ENCODE assay signal across 21 mouse cellular contexts in the genomic region with DNA sequence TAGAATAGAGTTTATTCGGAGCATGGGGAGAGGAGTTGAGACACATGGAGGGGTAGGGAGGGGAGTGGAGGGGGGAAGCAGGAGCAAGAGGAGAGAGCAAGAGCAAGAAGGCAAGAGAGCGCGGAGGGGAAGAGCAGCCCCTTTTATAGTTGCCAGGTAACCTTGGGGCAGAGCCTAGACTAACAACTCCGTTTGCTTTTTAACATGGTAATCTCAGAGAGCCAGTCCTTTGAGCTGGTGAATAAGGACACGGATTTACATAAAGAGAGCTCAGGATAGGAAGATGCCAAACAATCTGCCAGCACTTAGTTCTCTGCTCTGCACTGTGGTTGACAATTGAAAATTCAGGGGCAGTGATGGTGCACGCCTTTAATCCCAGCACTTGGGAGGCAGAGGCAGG. TPM values are rescaled to one million over a fixed set of nuclear protein-coding genes. Genes with fewer than 3 reads are reported as not detected.
DNase-seq lines count a peak whose midpoint lies in the region; ATAC-seq and TF ChIP-seq lines count a peak whose summit lies in the region.
"Had no signal": no experiment of that assay in that cellular context is flagged by ENCODE, and none has a peak within 500 bp of the region (broad histone marks: within the 10 kb centered on the region; RNA-seq: fewer than 3 reads in every experiment).

No protein-coding gene starts in this region.

- no peak overlapping the region for H3K9ac ChIP-seq in hindbrain, embryonic 16.5 days (ENCODE audit: low read depth, low read length)
- no peak overlapping the region for H3K9ac ChIP-seq in neural tube, embryonic 14.5 days (replicated peaks; ENCODE audit: low read depth, low read length)
- H3K9ac ChIP-seq in midbrain, embryonic 11.5 days (ENCODE audit: low read length), result no peak overlapping the region
- H3K9ac ChIP-seq in intestine, postnatal 0 days (ENCODE audit: low read depth, low read length), result no peak overlapping the region
- H3K9ac ChIP-seq: forebrain, embryonic 12.5 days; liver, embryonic 14.5 days had no signal

- DNase-seq in hindbrain, embryonic 10.5 days (ENCODE audit: low spot score), result no peak
- DNase-seq in neural tube, embryonic 10.5 days (ENCODE audit: extremely low spot score, low spot score), result no peak
- no peak for DNase-seq in midbrain, embryonic 11.5 days (ENCODE audit: low spot score, missing footprints)
- DNase-seq in left cerebral cortex, adult 11 months (ENCODE audit: low spot score), result no peak
- DNase-seq: cerebellum, adult 8-10 months; gastrocnemius, postnatal 14 days; heart, adult 2 months; heart, postnatal 4 days; kidney, postnatal 36 days; layer of hippocampus, adult 9-11 months; lung, postnatal 10 days; right cerebral cortex, postnatal 14 days; thymus, adult 18-20 months; thymus, postnatal 4 days had no signal

- no peak for TF ChIP-seq CTCF in intestine, postnatal 0 days (IDR thresholded peaks at IDR 0.05; ENCODE audit: low read depth)

- ATAC-seq in hindbrain, embryonic 16.5 days, result peak; percentile 55; the same call in 1 of the 2 replicates
- ATAC-seq in neural tube, embryonic 14.5 days (ENCODE audit: low read depth), result peak; percentile 49; the same call in 1 of the 2 replicates
- ATAC-seq in midbrain, embryonic 11.5 days (ENCODE audit: low FRiP score), result peak; percentile 53
- ATAC-seq in intestine, postnatal 0 days, result no peak

- H3K4me3 ChIP-seq in hindbrain, embryonic 16.5 days (ENCODE audit: low read length), result no peak overlapping the region
- H3K4me3 ChIP-seq in hindbrain, embryonic 10.5 days, result no peak overlapping the region
- H3K4me3 ChIP-seq in neural tube, embryonic 14.5 days (ENCODE audit: low read depth, low read length), result no peak overlapping the region
- no peak overlapping the region for H3K4me3 ChIP-seq in midbrain, embryonic 11.5 days (ENCODE audit: low read depth, low read length)
- no peak overlapping the region for H3K4me3 ChIP-seq in intestine, postnatal 0 days (ENCODE audit: low read depth, low read length)
- H3K4me3 ChIP-seq: embryonic facial prominence, embryonic 10.5 days; forebrain, embryonic 12.5 days; heart, adult 2 months; megakaryocyte, embryonic 14.5 days had no signal

- H3K36me3 ChIP-seq in hindbrain, embryonic 16.5 days (ENCODE audit: control insufficient read depth, insufficient read depth, low read length), result no peaks in the 10 kb centered on the region
- no peaks in the 10 kb centered on the region for H3K36me3 ChIP-seq in hindbrain, embryonic 10.5 days
- H3K36me3 ChIP-seq in neural tube, embryonic 14.5 days (ENCODE audit: control insufficient read depth, insufficient read depth, low read length), result no peaks in the 10 kb centered on the region
- no peaks in the 10 kb centered on the region for H3K36me3 ChIP-seq in midbrain, embryonic 11.5 days (ENCODE audit: control insufficient read depth, insufficient read depth, low read length)
- no peaks in the 10 kb centered on the region for H3K36me3 ChIP-seq in intestine, postnatal 0 days (ENCODE audit: control insufficient read depth, insufficient read depth)
- H3K36me3 ChIP-seq: embryonic facial prominence, embryonic 10.5 days; forebrain, embryonic 12.5 days had no signal

- H3K27me3 ChIP-seq in hindbrain, embryonic 16.5 days (replicated peaks; ENCODE audit: control insufficient read depth, insufficient read depth, low read length), result no peaks in the 10 kb centered on the region
- H3K27me3 ChIP-seq in hindbrain, embryonic 10.5 days (ENCODE audit: insufficient read depth, poor library complexity, severe bottlenecking), result no peaks in the 10 kb centered on the region; the same call in 1 of the 2 replicates
- H3K27me3 ChIP-seq in neural tube, embryonic 14.5 days (ENCODE audit: control insufficient read depth, insufficient read depth, low read length), result no peaks in the 10 kb centered on the region
- H3K27me3 ChIP-seq in midbrain, embryonic 11.5 days (ENCODE audit: control insufficient read depth, insufficient read depth, low read length), result no peaks in the 10 kb centered on the region
- no peaks in the 10 kb centered on the region for H3K27me3 ChIP-seq in intestine, postnatal 0 days (replicated peaks; ENCODE audit: control insufficient read depth, insufficient read depth, low read length)
- H3K27me3 ChIP-seq: forebrain, embryonic 12.5 days; megakaryocyte, embryonic 14.5 days had no signal

- H3K27ac ChIP-seq in hindbrain, embryonic 16.5 days (ENCODE audit: low read depth, low read length), result no peak overlapping the region
- no peak overlapping the region for H3K27ac ChIP-seq in hindbrain, embryonic 10.5 days
- H3K27ac ChIP-seq in neural tube, embryonic 14.5 days (ENCODE audit: low read depth, low read length), result no peak overlapping the region
- no peak overlapping the region for H3K27ac ChIP-seq in midbrain, embryonic 11.5 days (ENCODE audit: low read depth, low read length)
- no peak overlapping the region for H3K27ac ChIP-seq in intestine, postnatal 0 days (ENCODE audit: low read depth, low read length)
- H3K27ac ChIP-seq: embryonic facial prominence, embryonic 10.5 days; forebrain, embryonic 12.5 days; heart, adult 2 months; liver, embryonic 14.5 days had no signal

- H3K4me2 ChIP-seq in hindbrain, embryonic 16.5 days (ENCODE audit: low read length), result no peak overlapping the region
- no peak overlapping the region for H3K4me2 ChIP-seq in neural tube, embryonic 14.5 days (ENCODE audit: low read depth, low read length)
- no peak overlapping the region for H3K4me2 ChIP-seq in midbrain, embryonic 11.5 days
- no peak overlapping the region for H3K4me2 ChIP-seq in intestine, postnatal 0 days (replicated peaks; ENCODE audit: low read depth)
- H3K4me2 ChIP-seq: forebrain, embryonic 12.5 days had no signal

- H3K4me1 ChIP-seq in hindbrain, embryonic 16.5 days (ENCODE audit: control insufficient read depth, insufficient read depth, low read depth, low read length), result no peaks in the 10 kb centered on the region; the same call in 1 of the 2 replicates
- H3K4me1 ChIP-seq in hindbrain, embryonic 10.5 days (replicated peaks), result peaks cover 26% of the 10 kb centered on the region
- no peaks in the 10 kb centered on the region for H3K4me1 ChIP-seq in neural tube, embryonic 14.5 days (ENCODE audit: control insufficient read depth, insufficient read depth, low read length)
- H3K4me1 ChIP-seq in midbrain, embryonic 11.5 days (ENCODE audit: control insufficient read depth, insufficient read depth, low read length), result peaks cover 3% of the 10 kb centered on the region
- no peaks in the 10 kb centered on the region for H3K4me1 ChIP-seq in intestine, postnatal 0 days (replicated peaks; ENCODE audit: control insufficient read depth, insufficient read depth, low read length)

- H3K9me3 ChIP-seq in hindbrain, embryonic 16.5 days (ENCODE audit: control insufficient read depth, low read length), result no peaks in the 10 kb centered on the region
- no peaks in the 10 kb centered on the region for H3K9me3 ChIP-seq in hindbrain, embryonic 10.5 days
- H3K9me3 ChIP-seq in neural tube, embryonic 14.5 days (ENCODE audit: control insufficient read depth, low read length), result no peaks in the 10 kb centered on the region
- H3K9me3 ChIP-seq in midbrain, embryonic 11.5 days (ENCODE audit: control insufficient read depth, low read length), result no peaks in the 10 kb centered on the region
- no peaks in the 10 kb centered on the region for H3K9me3 ChIP-seq in intestine, postnatal 0 days (ENCODE audit: control insufficient read depth)
- H3K9me3 ChIP-seq: embryonic facial prominence, embryonic 10.5 days; forebrain, embryonic 12.5 days had no signal

- 36% methylated on average over 6 of the region's 6 CpGs for WGBS in hindbrain, embryonic 16.5 days
- WGBS in hindbrain, embryonic 10.5 days, result 50% methylated on average over 6 of the region's 6 CpGs
- WGBS in neural tube, embryonic 14.5 days, result 52% methylated on average over 6 of the region's 6 CpGs
- 32% methylated on average over 6 of the region's 6 CpGs for WGBS in midbrain, embryonic 11.5 days
- 76% methylated on average over 6 of the region's 6 CpGs for WGBS in intestine, postnatal 0 days

RNA-seq across cellular contexts. Expression of gene Cpsf6, which starts 31.3 kb away (rescaled TPM):
- polyA plus RNA-seq in hindbrain, embryonic 16.5 days (2015; fragmentation: Nextera tagmentation; extraction: Ambion mirVana), result 111 and 128 TPM in 2 replicates
- polyA plus RNA-seq in hindbrain, embryonic 10.5 days (2016; fragmentation: Nextera tagmentation; extraction: Ambion mirVana), result 188 and 221 TPM in 2 replicates
- 180 and 203 TPM in 2 replicates for polyA plus RNA-seq in neural tube, embryonic 14.5 days (2014; fragmentation: Nextera tagmentation; extraction: Ambion mirVana)
- polyA plus RNA-seq in midbrain, embryonic 11.5 days (2014; fragmentation: Nextera tagmentation; extraction: Ambion mirVana), result 235 and 238 TPM in 2 replicates
- 41.2 and 45.4 TPM in 2 replicates for polyA plus RNA-seq in intestine, postnatal 0 days (2015; fragmentation: Nextera tagmentation; extraction: Ambion mirVana)
